Mouse (Mus musculus) liver, postnatal 0 days (tissue): ENCODE measurements around the gene Scarb2.

Source experiments
- CTCF ChIP-seq: sonication (generic); IDR thresholded peaks from 2 replicates; pipeline ENCODE4 v1.5.1; 2016; ENCODE audit warnings: antibody characterized with exemption, low read depth
- EP300 ChIP-seq: IDR thresholded peaks from 2 replicates; pipeline ENCODE4 v1.6.1; 2016; ENCODE audit warnings: antibody characterized with exemption, low read depth, mild to moderate bottlenecking

- no peak for TF ChIP-seq CTCF
- TF ChIP-seq EP300: no peak
Measured at GRCm38 (mm10) chr5:92504676-92505400, 1.8 kb downstream of the Scarb2 start.
